Mouse (Mus musculus) cerebellum, adult 11 months (tissue): ENCODE measurements around the gene Sly.
"Not testable (repeated sequence)": the region's sequence is repeated elsewhere in the genome, so short reads cannot be mapped to it uniquely, and the experiment has no call there.

Source experiments
- DNase-seq: peaks from one replicate; pipeline ENCODE4 v3.0.0; 2022

The Sly gene

GRCm38 (mm10) chrY:57186888-57187287 lies at the start of gene Sly:
Sly (plus strand) TSS chrY:57187188.
- not testable (repeated sequence) for DNase-seq
